Mouse (Mus musculus): ENCODE results near the gene Tesk2.

DNA sequence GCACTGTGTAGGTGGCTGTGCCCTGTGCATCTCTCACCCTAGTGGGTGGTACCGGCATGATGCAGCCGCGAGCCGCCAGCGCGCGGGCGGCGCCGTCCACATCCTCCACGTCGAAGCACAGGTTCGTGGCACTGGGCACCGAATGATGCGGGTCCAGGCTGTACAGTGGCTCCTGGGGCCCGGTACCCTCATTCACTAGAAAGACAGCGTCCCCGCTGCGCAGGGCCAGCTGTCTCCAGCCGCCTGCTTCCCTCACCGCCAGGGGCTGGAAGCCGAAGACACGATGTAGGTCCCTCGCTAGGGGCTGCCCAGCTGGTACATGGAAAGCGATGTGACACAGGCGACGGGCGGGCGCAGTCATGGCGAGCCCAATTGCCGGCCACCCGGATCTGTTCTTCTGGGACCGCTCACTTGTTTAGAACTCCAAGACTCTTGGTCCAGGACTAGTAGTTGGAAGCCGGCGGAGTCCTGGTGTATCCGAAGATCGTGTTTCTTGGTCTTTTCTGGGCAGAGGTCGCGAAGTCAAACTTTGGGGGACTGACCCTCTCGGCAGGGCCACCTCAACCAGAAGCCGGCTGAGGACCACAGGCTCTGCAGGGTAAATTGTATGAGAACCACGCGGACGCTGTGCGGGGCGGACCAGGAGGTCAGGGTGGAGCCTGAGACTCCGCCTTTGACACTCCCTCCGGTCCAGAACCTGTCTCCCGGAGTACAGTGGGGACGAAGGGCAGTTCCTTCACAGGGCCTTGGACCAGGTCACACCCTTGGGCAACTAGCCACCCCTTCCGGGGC lies 100.3 kb downstream of the Tesk2 start:
- TF ChIP-seq GATA1 (IDR thresholded peaks at IDR 0.05; ENCODE audit: borderline replicate concordance, low read length) (no peak), FLI1 (IDR thresholded peaks at IDR 0.05; ENCODE audit: low read length) (no peak)
